24 mouse cellular contexts compared by ENCODE assay signal in the genomic region with DNA sequence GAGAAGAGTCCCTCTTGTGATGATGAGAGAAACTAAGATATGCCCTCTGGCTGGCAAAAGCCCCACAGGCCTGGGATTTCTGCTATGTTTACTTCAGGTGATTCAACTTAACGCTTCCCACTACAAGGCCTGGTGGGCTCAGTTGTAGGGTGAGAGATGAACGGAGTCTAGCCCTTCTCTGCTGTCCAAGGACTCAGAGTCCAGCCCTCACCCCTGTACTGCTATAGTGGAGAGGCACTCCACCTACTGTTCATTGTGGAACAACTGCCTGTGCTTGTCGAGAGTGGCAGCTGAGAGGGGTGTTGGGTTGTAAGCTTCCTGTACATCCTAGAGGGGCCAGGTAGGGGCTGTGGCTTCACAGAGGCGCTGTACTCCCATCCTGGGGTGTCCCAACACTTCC. TPM values are rescaled to one million over a fixed set of nuclear protein-coding genes. Genes with fewer than 3 reads are reported as not detected.
DNase-seq lines count a peak whose midpoint lies in the region; ATAC-seq and TF ChIP-seq lines count a peak whose summit lies in the region.
"Had no signal": no experiment of that assay in that cellular context is flagged by ENCODE, and none has a peak within 500 bp of the region (broad histone marks: within the 10 kb centered on the region; RNA-seq: fewer than 3 reads in every experiment).

No protein-coding gene starts in this region.

- H3K27me3 ChIP-seq in intestine, postnatal 0 days (replicated peaks; ENCODE audit: control insufficient read depth, insufficient read depth, low read length), result no peaks in the 10 kb centered on the region
- H3K27me3 ChIP-seq in intestine, embryonic 16.5 days (replicated peaks; ENCODE audit: control insufficient read depth, insufficient read depth, low read length), result no peaks in the 10 kb centered on the region
- no peaks in the 10 kb centered on the region for H3K27me3 ChIP-seq in lung, postnatal 0 days (replicated peaks; ENCODE audit: insufficient read depth, low read length)
- no peaks in the 10 kb centered on the region for H3K27me3 ChIP-seq in heart, embryonic 10.5 days (ENCODE audit: insufficient read depth, poor library complexity, severe bottlenecking)
- H3K27me3 ChIP-seq: forebrain, embryonic 15.5 days; intestine, embryonic 15.5 days; liver, embryonic 13.5 days had no signal

- H3K36me3 ChIP-seq in intestine, postnatal 0 days (ENCODE audit: control insufficient read depth, insufficient read depth), result peaks cover 5% of the 10 kb centered on the region; the same call in 1 of the 2 replicates
- peaks cover 3% of the 10 kb centered on the region; the same call in 1 of the 2 replicates for H3K36me3 ChIP-seq in intestine, embryonic 16.5 days (ENCODE audit: control insufficient read depth, insufficient read depth, low read length)
- no peaks in the 10 kb centered on the region for H3K36me3 ChIP-seq in lung, postnatal 0 days (ENCODE audit: insufficient read depth, low read length)
- H3K36me3 ChIP-seq in heart, embryonic 10.5 days, result peaks cover 8% of the 10 kb centered on the region

- no peak for TF ChIP-seq POLR2A in lung, adult 2 months (IDR thresholded peaks at IDR 0.05; ENCODE audit: borderline replicate concordance, extremely low read depth, low read depth, low read length)

- peak; percentile 58 for TF ChIP-seq CTCF in intestine, postnatal 0 days (IDR thresholded peaks at IDR 0.05; ENCODE audit: low read depth)
- peak; percentile 36 for TF ChIP-seq CTCF in lung, postnatal 0 days (IDR thresholded peaks at IDR 0.05)
- TF ChIP-seq CTCF in lung, adult 2 months (IDR thresholded peaks at IDR 0.05; ENCODE audit: insufficient read depth, low read length), result no peak

- ATAC-seq in intestine, postnatal 0 days, result no peak
- ATAC-seq in intestine, embryonic 16.5 days, result no peak
- ATAC-seq in lung, postnatal 0 days, result no peak
- 0 out of 2 replicates have a peak, but pooled peaks have one; percentile 12 for ATAC-seq in megakaryocyte progenitor cell, adult 5-6 weeks (replicated peaks; ENCODE audit: poor library complexity)
- ATAC-seq: activated CD4-positive, CD25-positive, alpha-beta regulatory T cell, adult 4 months; forebrain, embryonic 15.5 days; intestine, embryonic 15.5 days had no signal

- DNase-seq in lung, postnatal 0 days (ENCODE audit: low spot score), result no peak
- no peak for DNase-seq in lung, adult 2 months
- peak; percentile 26 for DNase-seq in MN1 (ENCODE audit: low spot score)
- DNase-seq in heart, embryonic 10.5 days (ENCODE audit: low spot score), result no peak
- DNase-seq: adrenal gland, postnatal 14 days; cerebellum, adult 18-20 months; cerebellum, postnatal 25 days; gastrocnemius, postnatal 25 days; heart, postnatal 14 days; kidney, postnatal 14 days; liver, embryonic 13.5 days; lung, postnatal 14 days; right cerebral cortex, postnatal 4 days; thymus, postnatal 36 days had no signal

- no peaks in the 10 kb centered on the region for H3K4me1 ChIP-seq in intestine, postnatal 0 days (replicated peaks; ENCODE audit: control insufficient read depth, insufficient read depth, low read length)
- peaks cover 3% of the 10 kb centered on the region; the same call in 1 of the 2 replicates for H3K4me1 ChIP-seq in intestine, embryonic 16.5 days (ENCODE audit: control insufficient read depth, insufficient read depth, low read length)
- H3K4me1 ChIP-seq in lung, postnatal 0 days (ENCODE audit: insufficient read depth, low read depth, low read length), result 0 out of 2 replicates have a peak, but pooled peaks cover 4% of the 10 kb centered on the region
- H3K4me1 ChIP-seq in lung, adult 2 months (ENCODE audit: control insufficient read depth, insufficient read depth, low read length), result no peaks in the 10 kb centered on the region
- H3K4me1 ChIP-seq in heart, embryonic 10.5 days, result peaks cover 34% of the 10 kb centered on the region

- 53% methylated on average over 4 of the region's 4 CpGs for WGBS in intestine, postnatal 0 days
- WGBS in intestine, embryonic 16.5 days, result 49% methylated on average over 4 of the region's 4 CpGs
- 43% methylated on average over 4 of the region's 4 CpGs for WGBS in lung, postnatal 0 days
- whole genome bisulfite sequencing in lung, adult 2 months, result 52% methylated on average over 4 of the region's 4 CpGs
- 63% methylated on average over 4 of the region's 4 CpGs for WGBS in heart, embryonic 10.5 days

- no peak overlapping the region for H3K9ac ChIP-seq in intestine, postnatal 0 days (ENCODE audit: low read depth, low read length)
- no peak overlapping the region for H3K9ac ChIP-seq in intestine, embryonic 16.5 days (ENCODE audit: low read depth, low read length)
- no peak overlapping the region for H3K9ac ChIP-seq in lung, postnatal 0 days (replicated peaks; ENCODE audit: low read depth)
- H3K9ac ChIP-seq: forebrain, embryonic 15.5 days; hindbrain, embryonic 14.5 days; intestine, embryonic 15.5 days; liver, embryonic 13.5 days had no signal

- no peak for TF ChIP-seq EP300 in lung, postnatal 0 days (IDR thresholded peaks at IDR 0.05)

- no peak overlapping the region for H3K4me3 ChIP-seq in intestine, postnatal 0 days (ENCODE audit: low read depth, low read length)
- H3K4me3 ChIP-seq in intestine, embryonic 16.5 days (ENCODE audit: low read length), result no peak overlapping the region
- no peak overlapping the region for H3K4me3 ChIP-seq in lung, postnatal 0 days (ENCODE audit: low read depth, low read length)
- no peak overlapping the region for H3K4me3 ChIP-seq in lung, adult 2 months (replicated peaks; ENCODE audit: extremely low read depth, low read depth, low read length)
- no peak overlapping the region for H3K4me3 ChIP-seq in heart, embryonic 10.5 days
- H3K4me3 ChIP-seq: erythroblast, embryonic 14.5 days; forebrain, embryonic 15.5 days; intestine, embryonic 15.5 days; liver, embryonic 13.5 days; midbrain, embryonic 10.5 days had no signal

- no peaks in the 10 kb centered on the region for H3K9me3 ChIP-seq in intestine, postnatal 0 days (ENCODE audit: control insufficient read depth)
- H3K9me3 ChIP-seq in intestine, embryonic 16.5 days (ENCODE audit: control insufficient read depth, low read length), result no peaks in the 10 kb centered on the region
- no peaks in the 10 kb centered on the region for H3K9me3 ChIP-seq in lung, postnatal 0 days (ENCODE audit: low read length)
- H3K9me3 ChIP-seq in heart, embryonic 10.5 days, result no peaks in the 10 kb centered on the region
- H3K9me3 ChIP-seq: forebrain, embryonic 15.5 days; intestine, embryonic 15.5 days; liver, embryonic 13.5 days; midbrain, embryonic 10.5 days had no signal

- no peak overlapping the region for H3K27ac ChIP-seq in intestine, postnatal 0 days (ENCODE audit: low read depth, low read length)
- no peak overlapping the region for H3K27ac ChIP-seq in intestine, embryonic 16.5 days (ENCODE audit: low read length)
- H3K27ac ChIP-seq in lung, postnatal 0 days (ENCODE audit: low read length), result no peak overlapping the region
- no peak overlapping the region for H3K27ac ChIP-seq in heart, embryonic 10.5 days
- H3K27ac ChIP-seq: forebrain, embryonic 15.5 days; hindbrain, embryonic 14.5 days; intestine, embryonic 15.5 days; liver, embryonic 13.5 days; midbrain, embryonic 10.5 days had no signal

- no peak overlapping the region for H3K4me2 ChIP-seq in intestine, postnatal 0 days (replicated peaks; ENCODE audit: low read depth)
- H3K4me2 ChIP-seq in intestine, embryonic 16.5 days (ENCODE audit: low read depth, low read length), result no peak overlapping the region
- no peak overlapping the region for H3K4me2 ChIP-seq in lung, postnatal 0 days (replicated peaks; ENCODE audit: low read depth, low read length)
- H3K4me2 ChIP-seq: forebrain, embryonic 15.5 days; heart, embryonic 11.5 days; hindbrain, embryonic 14.5 days; intestine, embryonic 15.5 days; liver, embryonic 13.5 days had no signal

RNA-seq across cellular contexts. Expression of gene Inpp5b, which starts 3.6 kb away (rescaled TPM):
- polyA plus RNA-seq in intestine, postnatal 0 days (2015; fragmentation: Nextera tagmentation; extraction: Ambion mirVana), result 22.4 and 23.0 TPM in 2 replicates
- 27.0 and 27.5 TPM in 2 replicates for polyA plus RNA-seq in intestine, embryonic 16.5 days (2015; fragmentation: Nextera tagmentation; extraction: Ambion mirVana)
- polyA plus RNA-seq in lung, postnatal 0 days (2015; fragmentation: Nextera tagmentation; extraction: Ambion mirVana), result 59.6 and 62.9 TPM in 2 replicates
- polyA plus RNA-seq in lung, adult 2 months (2012; rRNA removed), result 62.1 and 93.3 TPM in 2 replicates
- total RNA-seq in megakaryocyte progenitor cell, adult 5-6 weeks (2015), result 32.9 and 36.0 TPM in 2 replicates
- 28.6 and 31.4 TPM in 2 replicates for total RNA-seq in megakaryocyte progenitor cell, adult 5-6 weeks (2017)
- 19.9 and 25.5 TPM in 2 replicates for polyA plus RNA-seq in heart, embryonic 10.5 days (2016; fragmentation: Nextera tagmentation; extraction: Ambion mirVana)

RNA-seq across cellular contexts. Expression of gene Sf3a3, which starts 23.4 kb away (rescaled TPM):
- polyA plus RNA-seq in intestine, postnatal 0 days (2015; fragmentation: Nextera tagmentation; extraction: Ambion mirVana), result 45.3 and 45.7 TPM in 2 replicates
- 105 and 125 TPM in 2 replicates for polyA plus RNA-seq in intestine, embryonic 16.5 days (2015; fragmentation: Nextera tagmentation; extraction: Ambion mirVana)
- polyA plus RNA-seq in lung, postnatal 0 days (2015; fragmentation: Nextera tagmentation; extraction: Ambion mirVana), result 49.1 and 57.1 TPM in 2 replicates
- 8.1 and 11.5 TPM in 2 replicates for polyA plus RNA-seq in lung, adult 2 months (2012; rRNA removed)
- total RNA-seq in megakaryocyte progenitor cell, adult 5-6 weeks (2015), result 98.5 and 113 TPM in 2 replicates
- total RNA-seq in megakaryocyte progenitor cell, adult 5-6 weeks (2017), result 158 and 175 TPM in 2 replicates
- polyA plus RNA-seq in heart, embryonic 10.5 days (2016; fragmentation: Nextera tagmentation; extraction: Ambion mirVana), result 137 and 180 TPM in 2 replicates

RNA-seq across cellular contexts. Expression of gene Fhl3, which starts 37.5 kb away (rescaled TPM):
- polyA plus RNA-seq in intestine, postnatal 0 days (2015; fragmentation: Nextera tagmentation; extraction: Ambion mirVana), result 3.8 TPM in 2 replicates
- 5.1 and 5.2 TPM in 2 replicates for polyA plus RNA-seq in intestine, embryonic 16.5 days (2015; fragmentation: Nextera tagmentation; extraction: Ambion mirVana)
- polyA plus RNA-seq in lung, postnatal 0 days (2015; fragmentation: Nextera tagmentation; extraction: Ambion mirVana), result 5.2 and 5.8 TPM in 2 replicates
- polyA plus RNA-seq in lung, adult 2 months (2012; rRNA removed), result 15.1 and 36.7 TPM in 2 replicates
- 17.1 and 19.3 TPM in 2 replicates for total RNA-seq in megakaryocyte progenitor cell, adult 5-6 weeks (2015)
- 4.9 and 5.3 TPM in 2 replicates for total RNA-seq in megakaryocyte progenitor cell, adult 5-6 weeks (2017)
- polyA plus RNA-seq in heart, embryonic 10.5 days (2016; fragmentation: Nextera tagmentation; extraction: Ambion mirVana), result 3.9 and 5.4 TPM in 2 replicates

RNA-seq across cellular contexts. Expression of gene Utp11, which starts 44.6 kb away (rescaled TPM):
- polyA plus RNA-seq in intestine, postnatal 0 days (2015; fragmentation: Nextera tagmentation; extraction: Ambion mirVana), result 29.6 and 32.3 TPM in 2 replicates
- polyA plus RNA-seq in intestine, embryonic 16.5 days (2015; fragmentation: Nextera tagmentation; extraction: Ambion mirVana), result 51.8 and 58.6 TPM in 2 replicates
- 37.4 and 48.8 TPM in 2 replicates for polyA plus RNA-seq in lung, postnatal 0 days (2015; fragmentation: Nextera tagmentation; extraction: Ambion mirVana)
- polyA plus RNA-seq in lung, adult 2 months (2012; rRNA removed), result 4.4 and 7.2 TPM in 2 replicates
- total RNA-seq in megakaryocyte progenitor cell, adult 5-6 weeks (2015), result 78.0 and 81.5 TPM in 2 replicates
- total RNA-seq in megakaryocyte progenitor cell, adult 5-6 weeks (2017), result 70.8 and 93.1 TPM in 2 replicates
- polyA plus RNA-seq in heart, embryonic 10.5 days (2016; fragmentation: Nextera tagmentation; extraction: Ambion mirVana), result 53.0 and 63.6 TPM in 2 replicates
